Mouse (Mus musculus) bone marrow macrophage, adult 2 months (primary cell): ENCODE measurements around the gene Prrt4.

ENCODE experiments used
- CTCF ChIP-seq: IDR thresholded peaks from 2 replicates; pipeline ENCODE4 v1.5.1; 2012; ENCODE audit warnings: low read depth, mild to moderate bottlenecking, low read length, moderate library complexity
- POLR2A ChIP-seq: IDR thresholded peaks from 2 replicates; pipeline ENCODE4 v1.6.1; 2012; ENCODE audit warnings: mild to moderate bottlenecking, low read depth, low read length, borderline replicate concordance

DNA sequence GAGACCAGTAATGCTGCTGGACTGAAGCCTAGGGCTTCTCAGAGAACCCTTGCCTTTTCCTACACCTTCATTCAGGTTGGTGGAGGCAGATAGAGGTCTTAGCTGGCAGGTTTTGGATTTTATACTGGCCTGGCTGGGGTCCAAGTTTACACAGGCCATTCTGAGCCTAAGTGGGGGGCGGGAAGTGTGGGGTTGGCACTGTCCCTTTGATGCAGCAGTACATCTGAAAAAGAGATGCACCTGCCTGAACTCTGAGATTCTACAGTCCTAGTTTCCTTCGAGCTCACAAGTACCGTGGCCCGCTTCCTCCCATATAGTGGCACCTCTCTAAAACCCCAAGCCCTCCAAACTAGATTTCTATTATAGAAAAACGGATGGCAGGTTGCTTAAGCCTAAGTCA lies 35.4 kb upstream of the Prrt4 start:
- no peak for TF ChIP-seq POLR2A
- TF ChIP-seq CTCF: no peak
